Mouse (Mus musculus): Measurements from ENCODE around the gene Ppie.

- TF ChIP-seq CTCF (IDR thresholded peaks at IDR 0.05) (no peak), EP300 (IDR thresholded peaks at IDR 0.05; ENCODE audit: insufficient read depth, low read depth, low read length) (no peak), POLR2A (IDR thresholded peaks at IDR 0.05; ENCODE audit: insufficient read depth, low read depth, low read length) (no peak)
Observed at GRCm38 (mm10) chr4:123127051-123127450, 12.7 kb downstream of the Ppie start.
